Mouse (Mus musculus): Measurements from ENCODE around the gene Dnah2. TPM values are rescaled to one million over a fixed set of nuclear protein-coding genes. Genes with fewer than 3 reads are reported as not detected.

Gene Dnah2
- polyA plus RNA-seq, 1 experiment from 2014 or later, result 0.17 TPM

- Histone ChIP-seq H3K9ac (ENCODE audit: low read length) (peak overlapping the region; percentile 64), H3K36me3 (ENCODE audit: control insufficient read depth, insufficient read depth) (peaks cover 6% of the 10 kb centered on the region; the same call in 1 of the 2 replicates), H3K4me1 (ENCODE audit: control insufficient read depth, insufficient read depth, low read length) (peaks cover 68% of the 10 kb centered on the region), H3K27ac (ENCODE audit: low read length) (peak overlapping the region; percentile 99), H3K4me3 (ENCODE audit: low read length) (peak overlapping the region; percentile 79), H3K27me3 (ENCODE audit: control insufficient read depth, insufficient read depth, low read length) (peaks cover 12% of the 10 kb centered on the region), H3K4me2 (ENCODE audit: low read depth, low read length) (peak overlapping the region; percentile 99), H3K9me3 (replicated peaks; ENCODE audit: control insufficient read depth, low read length) (no peaks in the 10 kb centered on the region)
- ATAC-seq (replicated peaks; ENCODE audit: extremely low read depth, insufficient read depth, low FRiP score), result no peak
- WGBS, result 14% methylated on average over 8 of the region's 8 CpGs
These were observed 131.9 kb downstream of the Dnah2 start for GRCm38 (mm10) chr11:69416921-69417448.

- Histone ChIP-seq H3K9ac (ENCODE audit: low read length) (peak overlapping the region; percentile 64), H3K4me1 (ENCODE audit: control insufficient read depth, insufficient read depth, low read length) (peaks cover 71% of the 10 kb centered on the region), H3K27ac (ENCODE audit: low read length) (peak overlapping the region; percentile 99), H3K4me3 (ENCODE audit: low read length) (peak overlapping the region; percentile 79), H3K4me2 (ENCODE audit: low read depth, low read length) (peak overlapping the region; percentile 99), H3K36me3 (ENCODE audit: control insufficient read depth, insufficient read depth) (peaks cover 6% of the 10 kb centered on the region; the same call in 1 of the 2 replicates), H3K27me3 (ENCODE audit: control insufficient read depth, insufficient read depth, low read length) (peaks cover 9% of the 10 kb centered on the region), H3K9me3 (replicated peaks; ENCODE audit: control insufficient read depth, low read length) (no peaks in the 10 kb centered on the region)
- WGBS, result 3% methylated on average over 4 of the region's 4 CpGs
- ATAC-seq (replicated peaks; ENCODE audit: extremely low read depth, insufficient read depth, low FRiP score), result no peak
These were observed 132.4 kb downstream of the Dnah2 start for GRCm38 (mm10) chr11:69416509-69416908.

GRCm38 (mm10) chr11:69415668-69416451, 133.1 kb downstream of the Dnah2 start:
- peak overlapping the region; percentile 79 for H3K4me3 ChIP-seq (ENCODE audit: low read length)
- peak overlapping the region; percentile 99 for H3K27ac ChIP-seq (ENCODE audit: low read length)
- under 1% methylated on average over 15 of the region's 25 CpGs for WGBS
- H3K36me3 ChIP-seq (ENCODE audit: control insufficient read depth, insufficient read depth), result peaks cover 6% of the 10 kb centered on the region; the same call in 1 of the 2 replicates
- H3K4me2 ChIP-seq (ENCODE audit: low read depth, low read length), result peak overlapping the region; percentile 99
- peak overlapping the region; percentile 85 for H3K9ac ChIP-seq (ENCODE audit: low read length)
- H3K27me3 ChIP-seq (ENCODE audit: control insufficient read depth, insufficient read depth, low read length), result peaks cover 2% of the 10 kb centered on the region
- H3K4me1 ChIP-seq (ENCODE audit: control insufficient read depth, insufficient read depth, low read length), result peaks cover 69% of the 10 kb centered on the region
- no peaks in the 10 kb centered on the region for H3K9me3 ChIP-seq (replicated peaks; ENCODE audit: control insufficient read depth, low read length)
- ATAC-seq (replicated peaks; ENCODE audit: extremely low read depth, insufficient read depth, low FRiP score), result peak; percentile 4; the same call in 1 of the 2 replicates

- Histone ChIP-seq H3K9ac (ENCODE audit: low read length) (peak overlapping the region; percentile 85), H3K36me3 (ENCODE audit: control insufficient read depth, insufficient read depth) (peaks cover 6% of the 10 kb centered on the region; the same call in 1 of the 2 replicates), H3K27ac (ENCODE audit: low read length) (peak overlapping the region; percentile 99), H3K27me3 (ENCODE audit: control insufficient read depth, insufficient read depth, low read length) (no peaks in the 10 kb centered on the region), H3K4me2 (ENCODE audit: low read depth, low read length) (peak overlapping the region; percentile 99), H3K4me1 (ENCODE audit: control insufficient read depth, insufficient read depth, low read length) (peaks cover 64% of the 10 kb centered on the region), H3K9me3 (replicated peaks; ENCODE audit: control insufficient read depth, low read length) (no peaks in the 10 kb centered on the region), H3K4me3 (ENCODE audit: low read length) (peak overlapping the region; percentile 79)
- 1% methylated on average over 3 of the region's 3 CpGs for WGBS
- peak; percentile 8 for ATAC-seq (replicated peaks; ENCODE audit: extremely low read depth, insufficient read depth, low FRiP score)
These were observed 133.6 kb downstream of the Dnah2 start for GRCm38 (mm10) chr11:69415327-69415667.

- ATAC-seq (replicated peaks; ENCODE audit: extremely low read depth, insufficient read depth, low FRiP score), result no peak
- H3K4me2 ChIP-seq (ENCODE audit: low read depth, low read length), result peak overlapping the region; percentile 99
- H3K27ac ChIP-seq (ENCODE audit: low read length), result peak overlapping the region; percentile 99
- peak overlapping the region; percentile 79 for H3K4me3 ChIP-seq (ENCODE audit: low read length)
- peaks cover 6% of the 10 kb centered on the region; the same call in 1 of the 2 replicates for H3K36me3 ChIP-seq (ENCODE audit: control insufficient read depth, insufficient read depth)
- H3K27me3 ChIP-seq (ENCODE audit: control insufficient read depth, insufficient read depth, low read length), result no peaks in the 10 kb centered on the region
- H3K9ac ChIP-seq (ENCODE audit: low read length), result peak overlapping the region; percentile 85
- H3K9me3 ChIP-seq (replicated peaks; ENCODE audit: control insufficient read depth, low read length), result no peaks in the 10 kb centered on the region
- H3K4me1 ChIP-seq (ENCODE audit: control insufficient read depth, insufficient read depth, low read length), result peaks cover 58% of the 10 kb centered on the region
- WGBS, result 36% methylated on average over 4 of the region's 4 CpGs
These were observed 134.2 kb downstream of the Dnah2 start for GRCm38 (mm10) chr11:69414421-69415326.

GRCm38 (mm10) chr11:69413221-69414181, 135.4 kb downstream of the Dnah2 start, which contains the start of gene Kdm6b:
Kdm6b (minus strand) TSS chr11:69413675.
- WGBS, result 39% methylated on average over 12 of the region's 12 CpGs
- peak within 1 kb of the TSS; percentile 79 for H3K4me3 ChIP-seq (ENCODE audit: low read length)
- H3K9me3 ChIP-seq (replicated peaks; ENCODE audit: control insufficient read depth, low read length), result no peaks in the 10 kb centered on the region
- H3K36me3 ChIP-seq (ENCODE audit: control insufficient read depth, insufficient read depth), result peaks cover 6% of the 10 kb centered on the region; the same call in 1 of the 2 replicates
- H3K9ac ChIP-seq (ENCODE audit: low read length), result peak within 1 kb of the TSS; percentile 91
- ATAC-seq (replicated peaks; ENCODE audit: extremely low read depth, insufficient read depth, low FRiP score), result no peak
- H3K4me1 ChIP-seq (ENCODE audit: control insufficient read depth, insufficient read depth, low read length), result peaks cover 52% of the 10 kb centered on the region
- peak within 1 kb of the TSS; percentile 99 for H3K4me2 ChIP-seq (ENCODE audit: low read depth, low read length)
- no peaks in the 10 kb centered on the region for H3K27me3 ChIP-seq (ENCODE audit: control insufficient read depth, insufficient read depth, low read length)
- peak within 1 kb of the TSS; percentile 99 for H3K27ac ChIP-seq (ENCODE audit: low read length)

- peak overlapping the region; percentile 91 for H3K9ac ChIP-seq (ENCODE audit: low read length)
- no peak for ATAC-seq (replicated peaks; ENCODE audit: extremely low read depth, insufficient read depth, low FRiP score)
- H3K36me3 ChIP-seq (ENCODE audit: control insufficient read depth, insufficient read depth), result peaks cover 8% of the 10 kb centered on the region
- peaks cover 51% of the 10 kb centered on the region for H3K4me1 ChIP-seq (ENCODE audit: control insufficient read depth, insufficient read depth, low read length)
- WGBS, result 61% methylated on average over 7 of the region's 7 CpGs
- H3K4me3 ChIP-seq (ENCODE audit: low read length), result peak overlapping the region; percentile 68
- no peaks in the 10 kb centered on the region for H3K27me3 ChIP-seq (ENCODE audit: control insufficient read depth, insufficient read depth, low read length)
- H3K4me2 ChIP-seq (ENCODE audit: low read depth, low read length), result peak overlapping the region; percentile 29
- H3K9me3 ChIP-seq (replicated peaks; ENCODE audit: control insufficient read depth, low read length), result no peaks in the 10 kb centered on the region
- peak overlapping the region; percentile 98 for H3K27ac ChIP-seq (ENCODE audit: low read length)
These were observed 136.4 kb downstream of the Dnah2 start for GRCm38 (mm10) chr11:69412548-69412947.
